Mouse (Mus musculus): Measurements from ENCODE around the gene Zfp974. TPM values are rescaled to one million over a fixed set of nuclear protein-coding genes. Genes with fewer than 3 reads are reported as not detected.

Zfp974 gene
- total RNA-seq, 2 experiments from 2014 or later = 15.6 to 15.9 TPM

Other genes starting within 250 kb of the Zfp974 start
- 1 to 10 TPM; 8.3 to 9.8 TPM for gene Zfp607b, start 240.1 kb downstream of the Zfp974 start, total RNA-seq (2021)
- 10 to 100 TPM; 35.7 to 38.8 TPM for gene Zfp60, start 198.1 kb downstream of the Zfp974 start, total RNA-seq (2021)
- gene Zfp626, start 122.3 kb downstream of the Zfp974 start, total RNA-seq (2021) = 1 to 10 TPM; 6.4 to 8.3 TPM
- 1 to 10 TPM; 4.0 to 4.6 TPM for gene Zfp59, start 90.9 kb downstream of the Zfp974 start, total RNA-seq (2021)
- gene Zfp607a, start 71.9 kb downstream of the Zfp974 start, total RNA-seq (2021) = 1 to 10 TPM; 2.5 to 3.1 TPM
- gene Zfp780b, start 49.7 kb upstream of the Zfp974 start, total RNA-seq (2021) = 10 to 100 TPM; 22.1 to 23.8 TPM
- 1 to 10 TPM; 6.0 to 6.5 TPM for gene Zfp850, start 84.7 kb upstream of the Zfp974 start, total RNA-seq (2021)
- 100 to 1,000 TPM; 128 to 135 TPM for gene Psmc4, start 120.6 kb upstream of the Zfp974 start, total RNA-seq (2021)
- under 1 TPM; 0.15 to 0.36 TPM for gene Fcgbp, start 141.8 kb upstream of the Zfp974 start, total RNA-seq (2021)
- gene 9530053A07Rik, start 200.0 kb upstream of the Zfp974 start, total RNA-seq (2021) = not detected
- 10 to 100 TPM; 69.4 to 74.5 TPM for gene Fbl, start 240.2 kb upstream of the Zfp974 start, total RNA-seq (2021)